Comparison of ENCODE assay signal across 9 mouse cellular contexts in genomic region chr11:4076633-4077032, GRCm38 (mm10). TPM values are rescaled to one million over a fixed set of nuclear protein-coding genes. Genes with fewer than 3 reads are reported as not detected.
A peak's percentile ranks its signal among the peaks of the same experiment; 100 is the strongest.
DNase-seq lines count a peak whose midpoint lies in the region; TF ChIP-seq lines count a peak whose summit lies in the region.
"Had no signal": no experiment of that assay in that cellular context is flagged by ENCODE, and none has a peak within 500 bp of the region (broad histone marks: within the 10 kb centered on the region; RNA-seq: fewer than 3 reads in every experiment).

No protein-coding gene starts in this region.

- no peak for TF ChIP-seq CTCF in thymus, adult 2 months (IDR thresholded peaks at IDR 0.05; ENCODE audit: borderline replicate concordance, control insufficient read depth, extremely low read depth, insufficient read depth, low read length, poor library complexity)

- intact Hi-C loops in left cerebral cortex, postnatal 14 days (cut with DNase I): no loop called here

- WGBS in thymus, adult 2 months: 17% methylated on average over 8 of the region's 8 CpGs

- H3K27me3 ChIP-seq in thymus, adult 2 months (ENCODE audit: control insufficient read depth, insufficient read depth, low read length): no peaks in the 10 kb centered on the region

- H3K27ac ChIP-seq in thymus, adult 2 months (ENCODE audit: control insufficient read depth, insufficient read depth, low read length): no peak overlapping the region

- no peak for TF ChIP-seq POLR2A in thymus, adult 2 months (IDR thresholded peaks at IDR 0.05; ENCODE audit: control insufficient read depth, extremely low read depth, insufficient read depth, low read length, poor library complexity)

- H3K4me1 ChIP-seq in thymus, adult 2 months (replicated peaks; ENCODE audit: control insufficient read depth, insufficient read depth, low read length): no peaks in the 10 kb centered on the region

- no peak overlapping the region for H3K4me3 ChIP-seq in thymus, adult 2 months (ENCODE audit: control insufficient read depth, insufficient read depth, low read length)

- DNase-seq in gastrocnemius, postnatal 10 days: peak; percentile 64
- no peak for DNase-seq in gastrocnemius, adult 8-10 months (ENCODE audit: low spot score in 2 of 2)
- DNase-seq in thymus, adult 2 months: peak; percentile 52
- DNase-seq in thymus, adult 18-20 months: no peak
- DNase-seq in kidney, postnatal 25 days: peak; percentile 65 to 82
- peak; percentile 44 for DNase-seq in thymus, postnatal 25 days
- DNase-seq in cerebellum, adult 8-10 months: no peak
- DNase-seq in left cerebral cortex, postnatal 14 days (ENCODE audit: low spot score in 2 of 2): no peak

- H3K36me3 ChIP-seq in thymus, adult 2 months (ENCODE audit: control insufficient read depth, insufficient read depth, low read length): no peaks in the 10 kb centered on the region

RNA-seq across cellular contexts. Expression of gene Sec14l3, which starts 12.0 kb away (rescaled TPM):
- total RNA-seq in gastrocnemius, postnatal 10 days (2021): not detected
- total RNA-seq in gastrocnemius, adult 8-10 months (2022): not detected
- polyA plus RNA-seq in thymus, adult 2 months (2012; rRNA removed): 0.49 and 0.52 TPM in 2 replicates
- 1 to 10 TPM; 2.0 to 2.1 TPM for total RNA-seq in left cerebral cortex, postnatal 14 days (2021)
- total RNA-seq: gastrocnemius, postnatal 36 days had no signal

RNA-seq across cellular contexts. Expression of gene Mtfp1, which starts 18.6 kb away (rescaled TPM):
- total RNA-seq in gastrocnemius, postnatal 10 days (2021): 10 to 100 TPM; 25.7 to 34.8 TPM
- 10 to 100 TPM; 37.5 to 49.4 (median 44.0) TPM for total RNA-seq in gastrocnemius, adult 8-10 months (2022)
- polyA plus RNA-seq in thymus, adult 2 months (2012; rRNA removed): 7.0 and 11.6 TPM in 2 replicates
- total RNA-seq in left cerebral cortex, postnatal 14 days (2021): 100 to 1,000 TPM; 103 to 106 TPM

RNA-seq across cellular contexts. Expression of gene Sec14l4, which starts 45.4 kb away (rescaled TPM):
- total RNA-seq in gastrocnemius, postnatal 10 days (2021): under 1 TPM in 1 of 2 experiments, not detected in 1; 0.11 TPM
- total RNA-seq in gastrocnemius, adult 8-10 months (2022): not detected
- polyA plus RNA-seq in thymus, adult 2 months (2012; rRNA removed): 0.44 and 0.85 TPM in 2 replicates
- total RNA-seq in left cerebral cortex, postnatal 14 days (2021): under 1 TPM; 0.22 to 0.40 TPM
- total RNA-seq: gastrocnemius, postnatal 36 days had no signal

RNA-seq across cellular contexts. Expression of gene Sec14l2, which starts 46.6 kb away (rescaled TPM):
- total RNA-seq in gastrocnemius, postnatal 10 days (2021): 1 to 10 TPM; 1.4 to 2.3 TPM
- under 1 TPM in 3 of 4 experiments, not detected in 1; 0.11 to 0.46 (median 0.24) TPM for total RNA-seq in gastrocnemius, adult 8-10 months (2022)
- 0.42 and 1.1 TPM in 2 replicates for polyA plus RNA-seq in thymus, adult 2 months (2012; rRNA removed)
- 10 to 100 TPM; 24.5 to 25.9 TPM for total RNA-seq in left cerebral cortex, postnatal 14 days (2021)

RNA-seq across cellular contexts. Expression of gene Rnf215, which starts 58.4 kb away (rescaled TPM):
- total RNA-seq in gastrocnemius, postnatal 10 days (2021): 10 to 100 TPM in 1 of 2 experiments, 1 to 10 TPM in 1; 7.8 to 13.3 TPM
- 1 to 10 TPM; 2.9 to 4.4 (median 4.0) TPM for total RNA-seq in gastrocnemius, adult 8-10 months (2022)
- polyA plus RNA-seq in thymus, adult 2 months (2012; rRNA removed): 27.0 and 29.4 TPM in 2 replicates
- total RNA-seq in left cerebral cortex, postnatal 14 days (2021): 10 to 100 TPM; 35.2 to 38.0 TPM

Comparison
In these comparisons a context has a peak if more than half of its experiments do, and no peak if none do; other contexts are left out.
1. DNase-seq: peak in gastrocnemius, postnatal 10 days (single experiment), thymus, adult 2 months (single experiment), kidney, postnatal 25 days (2 of 2) and thymus, postnatal 25 days (single experiment); none in gastrocnemius, adult 8-10 months (0 of 2), thymus, adult 18-20 months (0 of 2), cerebellum, adult 8-10 months (single experiment) and left cerebral cortex, postnatal 14 days (0 of 2).